Mouse (Mus musculus) erythroblast, embryonic 14.5 days (primary cell): ENCODE data around the gene Syne3.

ENCODE experiments used
- GATA1 ChIP-seq: IDR thresholded peaks from 2 replicates; pipeline ENCODE4 v1.6.1; 2012; ENCODE audit warnings: low read length, inconsistent platforms, mixed read lengths
- TAL1 ChIP-seq: IDR thresholded peaks from 3 replicates; pipeline ENCODE4 v1.6.1; 2012; ENCODE audit warnings: low read length, inconsistent platforms, mixed read lengths

- no peak for TF ChIP-seq TAL1
- peak; percentile 71 for TF ChIP-seq GATA1
Measured at GRCm38 (mm10) chr12:105031081-105032058, 21.8 kb upstream of the Syne3 start.
